Mouse (Mus musculus) urinary bladder, postnatal 10 days (tissue): ENCODE results near the gene Kcnj16.

Experiments
- DNase-seq: peaks from one replicate; pipeline ENCODE4 v3.0.0; 2022; ENCODE audit warnings: low spot score

Kcnj16 gene

DNA sequence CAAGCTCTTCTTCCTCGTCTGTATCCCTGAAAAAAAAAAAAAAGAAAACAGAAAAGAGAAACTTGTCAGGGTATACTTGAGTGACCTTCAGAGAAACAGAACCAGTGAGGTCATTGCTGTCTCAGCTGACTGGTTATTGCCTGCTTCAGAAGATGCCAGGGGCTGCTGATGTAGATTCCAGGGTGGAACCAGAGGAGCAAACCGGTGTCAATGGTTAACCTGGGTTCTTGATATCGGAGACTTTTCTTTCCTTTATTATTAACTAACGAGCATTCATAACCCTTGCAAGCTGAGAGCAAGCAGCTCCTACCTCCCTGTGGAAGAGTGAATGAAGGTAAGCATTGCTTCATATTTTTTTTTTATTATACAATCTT, at the start of gene Kcnj16:
Kcnj16 (plus strand) TSS at position 272 of the 374 bp plus-strand sequence.
- no peak for DNase-seq

DNA sequence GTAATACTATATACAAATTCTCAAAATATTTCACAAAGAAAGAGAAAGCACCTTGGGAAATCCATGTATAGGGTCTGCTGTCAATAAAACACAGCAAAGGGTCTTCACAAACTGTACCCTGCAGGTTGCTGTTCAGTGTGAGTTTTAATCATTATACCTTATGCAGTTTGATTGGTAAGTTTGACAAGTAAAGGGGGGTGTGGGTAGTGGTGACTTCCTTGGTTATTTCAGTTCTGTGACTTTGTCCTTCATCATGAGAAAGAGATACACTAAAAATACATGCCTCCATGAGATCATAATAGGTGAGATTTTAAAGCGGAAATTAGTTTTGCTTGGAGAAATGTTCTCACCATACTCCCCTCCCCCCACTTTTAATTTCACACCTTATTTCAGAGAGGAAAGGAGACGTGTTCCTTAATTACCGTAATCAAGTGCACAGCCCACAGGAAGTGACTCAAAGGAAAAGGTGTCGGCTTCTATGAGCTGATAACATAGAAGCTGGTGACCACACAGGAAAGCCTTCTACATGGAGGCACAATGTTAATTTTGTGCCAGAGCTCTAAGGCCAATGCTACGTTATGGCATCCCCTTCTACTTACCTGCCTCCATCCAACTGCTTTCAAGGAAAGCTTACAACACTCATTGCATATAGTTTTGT, 48.9 kb upstream of the Kcnj16 start:
- DNase-seq, result no peak

DNA sequence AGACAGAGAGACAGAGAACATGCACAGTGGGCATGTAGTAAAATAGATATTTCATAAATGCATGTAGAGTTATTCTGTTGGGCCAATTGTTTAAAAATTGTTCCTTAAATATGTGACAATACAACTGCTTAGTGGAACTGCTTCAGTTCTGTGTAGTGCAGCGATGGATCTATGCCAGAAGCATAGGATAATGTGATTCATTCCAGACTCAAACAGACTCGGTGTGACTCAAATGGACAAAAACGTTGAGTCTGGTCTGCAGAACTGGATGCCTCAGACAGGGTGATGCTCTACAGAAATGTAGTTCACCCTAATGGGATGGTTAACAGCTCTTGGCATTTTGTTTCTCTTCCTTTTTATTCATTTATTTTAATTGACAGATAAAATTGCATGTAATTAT, 32.1 kb upstream of the Kcnj16 start:
- DNase-seq, result no peak

DNA sequence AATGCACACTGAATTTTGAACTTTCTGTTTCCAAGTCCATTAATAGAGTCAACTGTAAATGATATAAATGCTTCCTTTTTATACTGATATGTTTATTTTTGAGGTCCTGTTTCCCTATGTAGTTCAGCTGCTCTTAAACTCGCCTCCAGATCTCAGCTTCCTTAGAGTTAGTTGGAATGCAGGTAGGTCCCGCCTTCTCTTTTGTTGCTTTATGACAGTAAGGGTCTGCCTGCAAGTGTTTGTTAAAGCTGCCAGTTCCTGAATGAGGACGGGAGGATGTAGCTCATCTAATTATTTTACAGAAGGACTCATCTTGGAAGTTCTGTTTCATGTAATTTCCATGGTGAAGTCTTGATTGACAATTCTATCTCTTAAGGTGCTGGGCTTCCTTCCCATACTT, 25.6 kb upstream of the Kcnj16 start:
- no peak for DNase-seq

DNA sequence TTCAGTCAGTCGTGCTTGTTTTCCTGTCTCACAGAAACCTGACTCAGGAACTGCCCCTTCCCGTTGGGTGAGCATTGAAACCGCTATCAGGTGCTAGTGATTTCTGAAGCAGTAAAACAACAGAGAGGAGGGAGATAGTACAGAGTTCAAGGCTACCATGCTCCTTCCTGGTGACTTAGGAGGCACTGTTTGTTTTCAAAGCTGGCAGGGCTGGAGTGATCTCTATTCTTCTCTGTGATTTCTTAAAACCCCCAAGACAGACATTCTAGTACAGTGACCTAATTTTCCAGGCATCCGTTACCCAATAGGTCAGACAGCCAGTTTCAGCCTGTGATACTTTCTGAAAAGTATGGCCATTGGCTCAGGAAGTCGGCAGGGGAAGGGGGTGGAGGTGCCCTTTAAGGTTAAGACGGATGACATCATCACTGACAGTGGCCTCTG, 25.1 kb upstream of the Kcnj16 start:
- DNase-seq, result no peak

DNA sequence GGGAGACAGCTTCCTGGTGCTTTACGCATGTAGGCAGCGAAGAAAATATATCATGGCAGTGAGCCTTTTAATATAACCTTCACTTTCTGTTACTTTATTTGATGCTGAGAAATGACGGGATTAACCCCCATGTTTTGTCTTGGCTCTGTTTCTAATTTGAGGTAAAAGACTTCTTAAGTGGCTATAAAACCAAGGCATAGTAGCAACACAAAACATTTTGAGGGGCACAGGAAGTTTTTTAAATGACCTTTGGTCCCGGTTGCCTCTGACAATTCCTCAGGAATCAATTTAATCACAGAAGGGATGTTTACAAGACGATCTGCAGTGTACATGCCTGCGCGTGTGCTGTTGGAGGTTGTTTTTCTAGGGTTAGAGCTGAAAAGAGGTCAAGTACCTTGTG, 11.2 kb upstream of the Kcnj16 start:
- DNase-seq, result no peak

DNA sequence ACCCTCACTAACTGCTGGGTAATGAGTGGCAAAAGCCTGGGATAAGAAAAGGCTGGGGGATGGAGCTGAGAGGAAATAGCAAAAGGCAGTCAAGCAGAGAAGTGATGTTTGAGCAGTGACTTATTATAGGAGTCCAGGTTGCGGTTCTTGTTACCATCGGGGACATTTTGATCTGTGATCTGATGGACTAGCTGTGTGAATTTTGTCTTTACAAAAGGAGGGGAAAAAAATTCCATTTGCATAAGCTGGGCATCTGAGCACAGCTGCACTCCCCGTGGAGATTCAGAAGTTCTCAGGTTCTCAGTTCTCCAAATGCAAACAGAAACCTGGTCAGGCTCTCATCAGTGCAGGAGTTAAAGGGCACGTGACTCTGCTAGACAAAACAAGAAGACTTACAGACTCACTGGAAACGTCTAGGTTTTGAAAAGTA, 6.2 kb upstream of the Kcnj16 start:
- no peak for DNase-seq

DNA sequence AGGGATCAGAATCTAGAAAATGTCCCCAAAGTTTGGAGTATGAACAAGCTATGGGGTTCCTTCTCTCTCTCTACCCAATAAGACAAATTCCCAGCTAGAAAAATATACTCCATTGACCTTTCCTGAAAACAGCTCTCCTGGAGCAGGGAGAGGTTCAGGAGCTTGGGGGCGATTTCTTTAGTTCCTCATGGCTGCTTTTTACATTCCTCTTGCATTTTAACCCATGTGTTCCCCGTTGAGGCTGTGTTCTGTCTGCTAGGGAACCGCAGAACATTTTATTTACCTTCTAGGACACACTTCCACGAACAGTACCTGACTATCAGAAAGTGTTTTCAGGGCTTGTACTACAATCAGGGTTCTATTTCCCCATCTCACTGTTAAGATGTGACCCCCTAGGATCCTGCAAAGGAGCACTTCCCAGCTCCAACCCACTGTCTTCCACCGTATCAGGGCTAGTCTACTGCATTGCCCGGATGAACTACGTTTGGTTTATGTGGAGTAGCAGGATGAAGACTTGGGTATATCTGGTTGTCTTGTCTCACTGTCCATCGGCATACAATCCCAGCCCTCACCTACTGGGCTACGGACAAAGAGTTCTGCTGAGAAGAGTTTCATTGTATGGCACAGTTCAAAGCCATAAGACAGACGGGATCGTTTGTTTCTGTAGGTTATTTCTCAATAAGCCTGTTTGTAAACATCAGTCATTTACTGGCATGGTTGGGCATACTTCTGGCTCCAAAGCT, 643 bp upstream of the Kcnj16 start:
- no peak for DNase-seq

DNA sequence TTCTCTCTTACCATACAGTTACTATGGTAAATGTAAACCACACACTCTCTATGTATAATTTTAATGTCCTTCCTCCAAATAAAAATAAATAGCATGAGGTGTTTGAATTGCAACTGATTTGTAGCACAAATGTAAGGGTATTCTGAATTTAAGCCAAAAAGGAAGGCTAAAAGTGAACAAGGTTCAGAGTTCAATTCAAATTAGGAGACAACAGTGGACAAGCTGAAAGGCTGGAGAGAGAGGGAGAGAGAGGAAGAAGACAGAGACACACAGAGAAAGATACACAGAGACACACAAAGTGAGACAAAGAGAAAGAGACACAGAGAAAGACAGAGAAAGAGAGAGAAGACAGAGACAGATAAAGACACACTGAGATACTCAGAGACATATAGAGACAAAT, 1.1 kb downstream of the Kcnj16 start:
- DNase-seq, result no peak

DNA sequence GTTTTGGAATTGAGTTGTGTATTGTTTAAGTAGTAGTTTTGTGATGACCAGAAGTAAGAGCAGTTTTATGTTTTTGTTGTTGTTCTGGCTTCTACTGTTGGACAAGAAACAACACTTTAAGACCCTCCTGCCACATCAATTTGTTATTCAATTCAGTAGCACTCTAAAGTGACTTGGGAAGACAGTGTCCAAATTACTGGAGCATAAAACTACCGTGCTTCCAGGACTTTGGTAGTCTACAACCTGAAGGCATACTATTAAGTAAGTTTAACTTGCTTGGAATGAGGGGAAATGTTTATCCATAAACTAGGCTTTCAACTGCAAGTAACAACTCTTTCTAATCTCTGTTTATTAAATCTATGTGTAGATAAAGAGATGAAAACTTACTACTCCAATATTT, 17.7 kb downstream of the Kcnj16 start:
- DNase-seq, result no peak

DNA sequence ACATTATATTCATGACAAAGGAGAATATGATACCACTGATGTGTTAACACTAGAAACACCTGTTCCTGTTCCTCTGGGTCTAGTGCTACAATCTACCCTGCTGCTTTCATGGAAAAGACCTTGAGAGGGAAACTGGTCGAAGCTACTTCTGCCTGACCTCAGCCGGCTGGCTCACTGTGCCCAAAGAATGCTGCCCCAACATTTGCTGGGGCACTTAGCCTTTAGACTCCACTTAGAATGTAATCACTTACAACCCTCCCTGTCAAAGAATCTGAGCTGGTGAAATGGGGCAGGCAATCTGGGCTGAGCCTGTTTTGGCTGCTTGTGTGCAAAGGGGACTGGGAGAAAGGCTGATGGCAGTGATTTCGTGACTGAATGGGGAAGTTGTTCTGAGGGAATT, 18.1 kb downstream of the Kcnj16 start:
- DNase-seq, result no peak

DNA sequence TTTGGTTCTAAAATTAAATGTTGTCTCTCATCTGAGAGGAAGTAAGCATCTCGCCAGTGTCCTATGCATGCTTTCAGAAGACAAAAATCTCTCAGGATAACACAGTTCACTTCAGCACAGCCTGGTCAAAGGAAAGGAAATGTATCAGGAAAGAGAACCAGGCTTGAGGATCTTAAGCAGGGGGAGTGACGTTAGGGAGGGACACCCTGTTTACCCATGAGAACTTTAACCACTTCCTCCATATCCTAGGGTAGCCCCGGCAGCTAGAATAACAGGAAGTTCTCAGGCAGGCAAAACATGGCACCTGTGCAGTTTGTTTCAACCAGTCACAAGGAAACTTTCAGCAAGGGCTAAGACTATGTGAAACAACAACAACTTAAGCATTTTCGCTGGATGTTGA, 25.8 kb downstream of the Kcnj16 start:
- DNase-seq, result no peak

DNA sequence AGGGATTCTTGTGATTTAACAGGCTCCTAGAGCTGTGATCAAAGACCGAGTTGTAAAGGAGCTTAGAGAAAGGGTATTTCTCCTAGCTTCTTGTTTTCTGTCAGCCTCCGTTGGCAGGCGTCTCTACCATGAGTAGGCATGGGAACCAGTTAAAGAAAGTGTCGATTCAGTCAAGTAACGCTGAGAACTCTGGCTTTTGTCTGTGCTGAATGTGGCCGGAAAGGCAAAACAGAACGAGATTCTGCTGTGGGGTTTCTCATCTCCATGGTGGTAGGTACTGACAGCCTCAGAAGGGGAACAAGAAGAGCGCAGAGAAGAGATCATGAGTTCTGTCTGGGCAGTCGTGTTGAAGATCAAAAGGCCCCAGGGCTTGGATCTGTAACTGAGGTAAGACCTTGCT, 29.4 kb downstream of the Kcnj16 start:
- no peak for DNase-seq

DNA sequence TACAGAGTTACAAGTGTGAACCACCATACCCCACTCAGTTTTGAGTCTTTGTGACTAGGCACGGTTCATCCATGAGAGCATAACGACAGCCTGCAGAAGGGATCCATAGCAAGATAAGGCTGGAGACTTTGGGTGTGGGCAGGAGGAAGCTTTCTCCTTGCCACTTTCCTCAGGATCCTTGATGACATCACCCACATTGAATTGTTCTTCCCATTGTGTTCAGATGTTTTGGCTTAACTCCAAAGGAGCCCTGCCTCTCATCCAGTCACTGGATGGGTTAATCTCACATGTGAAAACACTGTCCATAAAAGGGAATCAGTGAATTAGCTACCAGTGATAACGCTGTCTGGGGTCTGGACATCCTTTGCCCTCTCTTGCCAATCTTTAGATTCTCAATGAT, 37.3 kb downstream of the Kcnj16 start:
- no peak for DNase-seq

DNA sequence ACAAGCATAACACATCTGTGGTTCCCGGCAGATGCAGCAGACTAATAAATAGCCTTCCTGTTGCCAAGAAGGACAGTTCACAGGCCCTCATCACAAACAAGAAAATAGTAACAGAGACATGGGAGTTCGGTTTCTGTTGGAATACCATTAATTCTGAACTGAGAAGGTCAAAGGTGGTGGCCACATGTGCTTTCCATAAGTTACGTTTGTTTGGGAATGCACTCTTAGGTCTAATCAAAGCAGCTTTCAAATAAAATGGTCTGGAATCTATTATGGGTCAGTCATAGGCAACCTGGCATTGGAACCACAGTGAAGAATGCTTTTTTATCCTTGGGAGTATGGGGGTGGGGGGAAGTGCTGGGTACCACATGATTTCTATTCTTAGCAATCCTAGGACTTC, 41.6 kb downstream of the Kcnj16 start:
- DNase-seq, result no peak

DNA sequence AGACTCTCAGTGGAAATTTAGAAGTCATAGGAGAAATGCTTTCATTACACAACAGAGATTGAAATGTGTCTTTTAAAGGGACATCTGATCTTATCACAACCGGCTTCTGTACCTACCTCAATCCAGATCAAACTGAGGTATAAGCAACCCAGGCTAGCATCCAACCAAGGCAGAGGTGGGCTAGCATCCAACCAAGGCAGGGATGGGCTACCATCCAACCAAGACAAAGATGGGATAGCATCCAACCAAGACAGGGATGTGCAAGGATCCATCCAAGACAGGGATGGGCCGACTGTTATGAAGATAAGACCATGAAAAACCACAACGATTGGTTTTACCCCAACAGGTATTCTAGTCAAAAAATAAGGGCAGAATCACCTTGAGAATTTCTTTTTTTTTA, 48.4 kb downstream of the Kcnj16 start:
- no peak for DNase-seq

DNA sequence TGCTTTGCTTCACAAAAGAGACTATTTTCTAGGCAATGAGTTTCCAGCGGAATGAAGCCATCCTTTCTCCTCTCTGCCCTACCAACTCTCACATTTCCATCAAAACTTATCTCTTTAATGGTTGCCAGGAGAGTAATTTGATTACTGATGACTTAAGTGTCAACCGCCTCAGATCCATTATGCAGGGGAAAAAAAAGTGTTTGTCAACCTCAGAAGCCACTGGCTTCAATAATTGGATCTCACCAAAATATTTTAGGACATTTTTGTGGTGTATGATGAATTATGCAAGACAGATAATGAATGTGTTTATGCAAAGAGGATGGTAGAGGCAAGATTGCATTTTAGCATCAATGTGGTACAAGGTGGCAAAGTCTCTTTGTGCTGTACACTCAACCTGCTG, 52.4 kb downstream of the Kcnj16 start:
- DNase-seq, result no peak

DNA sequence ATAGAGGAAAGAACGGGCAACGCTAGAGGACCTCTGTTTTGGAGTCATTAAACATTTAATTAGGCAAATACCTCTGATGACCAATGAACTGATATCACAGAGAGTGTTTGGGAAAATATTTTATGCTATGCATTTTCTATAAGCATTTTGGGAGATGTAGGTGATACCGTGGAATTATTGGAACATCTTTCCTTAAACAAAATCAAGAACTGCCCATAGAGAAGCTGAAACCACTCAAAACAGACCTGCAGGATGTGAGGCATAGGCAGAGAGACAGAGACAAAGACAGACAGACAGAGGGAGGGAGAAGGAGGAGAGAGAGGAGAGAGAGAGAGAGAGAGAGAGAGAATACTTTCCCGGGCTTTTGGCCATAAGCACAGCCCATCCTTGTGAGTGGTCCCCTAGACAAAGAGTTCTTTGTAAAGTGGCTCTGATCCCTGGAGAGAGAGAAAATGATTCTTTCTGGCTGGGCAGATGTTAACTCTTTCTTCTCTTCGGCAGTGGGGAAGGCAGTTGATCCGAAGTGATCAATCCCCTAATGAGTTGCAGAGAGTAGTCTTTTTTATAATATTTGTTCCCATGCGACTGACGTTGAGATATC, 54.9 kb downstream of the Kcnj16 start:
- DNase-seq, result no peak

DNA sequence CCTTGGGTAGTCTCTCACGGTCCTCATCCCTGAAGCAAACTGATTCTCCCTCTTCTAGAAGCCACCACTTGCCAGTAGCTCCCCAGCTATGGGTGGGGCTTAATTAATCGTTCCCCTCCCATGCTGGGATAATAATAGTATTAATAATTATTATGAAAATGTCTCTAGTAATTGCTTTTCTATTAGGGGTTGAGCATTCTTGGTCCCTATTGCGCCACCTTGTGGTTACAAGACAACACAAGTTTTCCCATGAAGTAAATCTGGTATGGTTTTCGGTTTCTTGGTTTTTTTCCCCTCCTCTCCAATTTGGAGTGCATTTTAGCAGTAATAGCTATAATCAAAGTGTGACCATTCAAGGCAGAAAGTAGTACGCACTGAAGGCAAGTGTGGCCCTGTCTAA, 74.3 kb downstream of the Kcnj16 start:
- DNase-seq, result no peak

DNA sequence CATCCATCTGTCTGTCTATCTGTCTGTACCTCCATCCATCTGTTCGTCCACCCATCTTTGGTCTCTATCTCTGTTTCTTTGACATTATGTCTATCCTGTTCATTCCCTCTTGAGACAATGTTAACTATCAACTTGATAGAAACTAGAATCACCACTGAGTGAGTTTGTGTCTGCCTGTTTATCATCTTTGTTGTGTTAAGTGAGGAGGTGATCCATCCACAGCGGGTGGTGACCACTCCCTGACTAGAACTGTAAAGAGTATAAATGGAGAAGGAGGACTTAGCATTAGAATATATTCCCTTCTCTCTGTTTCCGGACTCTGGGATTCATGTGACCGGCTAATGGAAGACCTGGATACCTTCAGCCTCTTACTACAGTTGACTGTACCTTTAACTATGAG, 75.5 kb downstream of the Kcnj16 start:
- DNase-seq, result no peak

DNA sequence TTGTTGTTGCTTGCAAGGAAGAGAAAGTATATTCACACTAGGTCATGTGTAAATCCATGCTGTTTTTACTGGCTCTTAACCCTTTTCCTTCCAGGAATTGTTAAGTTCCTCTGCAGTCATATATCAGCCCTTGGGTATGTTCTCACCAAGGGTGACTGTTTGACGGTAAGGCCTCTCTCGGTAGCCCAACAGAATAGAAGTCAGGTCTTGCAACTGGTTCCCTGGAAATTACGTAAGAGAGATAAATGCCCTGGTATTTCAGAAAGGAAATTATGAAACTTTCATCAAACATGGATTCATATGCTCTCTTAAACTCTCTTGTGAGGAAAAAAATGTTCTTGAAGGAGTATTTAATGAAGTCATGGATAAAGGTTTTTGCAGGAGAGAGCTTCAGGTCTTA, 86.4 kb downstream of the Kcnj16 start:
- DNase-seq, result no peak

DNA sequence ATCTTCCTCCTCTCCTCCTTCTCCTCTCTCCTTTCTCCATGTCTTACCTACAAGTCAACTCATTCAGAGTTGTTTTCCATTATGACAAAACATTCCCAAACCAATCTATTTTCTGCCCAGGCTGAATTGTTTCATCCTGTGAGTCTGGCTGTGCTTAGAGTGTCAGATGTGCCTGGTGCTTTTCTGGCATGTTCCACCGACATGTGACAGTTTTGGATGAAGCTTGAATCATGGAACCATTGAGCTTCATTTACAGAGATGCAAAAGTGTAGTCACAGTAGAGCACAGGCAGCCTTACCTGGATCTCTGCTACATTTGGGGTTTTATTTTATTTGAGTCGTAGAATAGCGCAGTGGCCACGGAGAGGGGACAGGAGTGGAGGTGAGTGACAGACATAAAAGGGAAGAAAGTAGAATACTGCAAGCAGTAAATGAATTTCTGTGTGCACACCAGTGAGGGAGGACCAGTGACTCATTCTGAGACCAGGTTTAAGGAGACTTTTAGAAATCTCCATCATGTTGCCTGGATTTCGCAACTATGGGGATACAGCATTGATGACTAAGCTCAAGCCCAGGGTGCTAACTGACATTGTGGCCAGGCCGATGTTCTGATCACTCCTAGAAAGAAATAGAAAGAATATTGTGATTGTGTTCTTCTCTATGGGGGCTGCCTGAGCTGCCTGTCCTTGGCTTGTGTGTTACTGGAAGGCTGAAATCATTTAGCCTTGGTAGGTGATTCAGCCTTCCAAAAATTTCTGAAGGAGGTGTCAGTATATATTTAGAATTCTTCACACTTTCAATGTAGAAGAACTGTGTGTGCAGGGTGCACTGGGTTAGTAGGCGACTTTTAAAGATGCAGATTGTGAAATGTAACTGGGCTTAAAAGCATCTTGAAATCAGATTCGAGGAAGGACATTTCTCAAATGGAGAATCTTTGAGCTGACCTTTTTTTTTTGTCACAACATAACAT, 87.3 kb downstream of the Kcnj16 start:
- DNase-seq, result no peak
